In genomic region chrX:143827212-143827611, GRCm38 (mm10) we compare ENCODE assay signal across 7 mouse cellular contexts. TPM values are rescaled to one million over a fixed set of nuclear protein-coding genes. Genes with fewer than 3 reads are reported as not detected.
DNase-seq lines count a peak whose midpoint lies in the region; ATAC-seq and TF ChIP-seq lines count a peak whose summit lies in the region.

Gene Capn6 (minus strand): TSS chrX:143827414.

- H3K36me3 ChIP-seq in kidney, embryonic 14.5 days (ENCODE audit: control insufficient read depth, insufficient read depth, low read length): no peaks in the 10 kb centered on the region
- no peaks in the 10 kb centered on the region for H3K36me3 ChIP-seq in lung, postnatal 0 days (ENCODE audit: insufficient read depth, low read length)

- WGBS in kidney, embryonic 14.5 days: 35% methylated on average over 4 of the region's 4 CpGs
- 24% methylated on average over 4 of the region's 4 CpGs for WGBS in lung, postnatal 0 days

- H3K27ac ChIP-seq in kidney, embryonic 14.5 days (ENCODE audit: low read depth, low read length): no peak within 1 kb of the TSS
- H3K27ac ChIP-seq in lung, postnatal 0 days (ENCODE audit: low read length): no peak within 1 kb of the TSS

- H3K9me3 ChIP-seq in kidney, embryonic 14.5 days (ENCODE audit: control insufficient read depth, low read length): no peaks in the 10 kb centered on the region
- H3K9me3 ChIP-seq in lung, postnatal 0 days (ENCODE audit: low read length): no peaks in the 10 kb centered on the region

- H3K9ac ChIP-seq in kidney, embryonic 14.5 days (ENCODE audit: low read depth, low read length): peak within 1 kb of the TSS; percentile 40; the same call in 1 of the 2 replicates
- no peak within 1 kb of the TSS for H3K9ac ChIP-seq in lung, postnatal 0 days (replicated peaks; ENCODE audit: low read depth)

- peak within 1 kb of the TSS; percentile 35 for H3K4me3 ChIP-seq in kidney, embryonic 14.5 days (ENCODE audit: low read length)
- peak within 1 kb of the TSS; percentile 15 for H3K4me3 ChIP-seq in lung, postnatal 0 days (ENCODE audit: low read depth, low read length)

- peak within 1 kb of the TSS; percentile 34 for H3K4me2 ChIP-seq in kidney, embryonic 14.5 days (replicated peaks; ENCODE audit: low read depth, low read length)
- peak within 1 kb of the TSS; percentile 47 for H3K4me2 ChIP-seq in lung, postnatal 0 days (replicated peaks; ENCODE audit: low read depth, low read length)

- TF ChIP-seq EP300 in lung, postnatal 0 days (IDR thresholded peaks at IDR 0.05): no peak

- ATAC-seq in kidney, embryonic 14.5 days (ENCODE audit: low FRiP score, low TSS enrichment): peak; percentile 94
- peak; percentile 67 for ATAC-seq in lung, postnatal 0 days

- no peaks in the 10 kb centered on the region for H3K4me1 ChIP-seq in kidney, embryonic 14.5 days (ENCODE audit: control insufficient read depth, insufficient read depth, low read length)
- H3K4me1 ChIP-seq in lung, postnatal 0 days (ENCODE audit: insufficient read depth, low read depth, low read length): no peaks in the 10 kb centered on the region

- DNase-seq in embryo, embryonic 11 days: peak; percentile 70
- DNase-seq in gastrocnemius, adult 8-10 months (ENCODE audit: low spot score in 2 of 2): peak; percentile 3 to 24
- DNase-seq in lung, postnatal 0 days (ENCODE audit: low spot score): peak; percentile 59
- DNase-seq in left cerebral cortex, adult 11 months (ENCODE audit: low spot score): no peak
- no peak for DNase-seq in layer of hippocampus, adult 8-10 months (ENCODE audit: low spot score in 2 of 2)
- DNase-seq in thymus, postnatal 25 days: no peak

- TF ChIP-seq CTCF in lung, postnatal 0 days (IDR thresholded peaks at IDR 0.05): no peak

- H3K27me3 ChIP-seq in kidney, embryonic 14.5 days (ENCODE audit: control insufficient read depth, insufficient read depth, low read length): no peaks in the 10 kb centered on the region
- no peaks in the 10 kb centered on the region for H3K27me3 ChIP-seq in lung, postnatal 0 days (replicated peaks; ENCODE audit: insufficient read depth, low read length)

RNA-seq across cellular contexts. Expression of gene Capn6, which starts in this region (rescaled TPM):
- 1 to 10 TPM in 3 of 4 experiments, under 1 TPM in 1; 0.61 to 2.0 (median 1.5) TPM for total RNA-seq in gastrocnemius, adult 8-10 months (2022)
- polyA plus RNA-seq in kidney, embryonic 14.5 days (2014; fragmentation: Nextera tagmentation; extraction: Ambion mirVana): 177 and 204 TPM in 2 replicates
- 26.4 and 27.1 TPM in 2 replicates for polyA plus RNA-seq in lung, postnatal 0 days (2015; fragmentation: Nextera tagmentation; extraction: Ambion mirVana)
- 1 to 10 TPM in 1 of 4 experiments, under 1 TPM in 3; 0.48 to 1.3 (median 0.74) TPM for total RNA-seq in layer of hippocampus, adult 8-10 months (2022)

Comparison
In these comparisons a context has a peak if more than half of its experiments do, and no peak if none do; other contexts are left out.
1. DNase-seq: peak in embryo, embryonic 11 days (single experiment), gastrocnemius, adult 8-10 months (2 of 2) and lung, postnatal 0 days (single experiment); none in left cerebral cortex, adult 11 months (single experiment), layer of hippocampus, adult 8-10 months (0 of 2) and thymus, postnatal 25 days (single experiment).